Mouse (Mus musculus) liver, embryonic 11.5 days (tissue): ENCODE measurements around the gene Gm12185. TPM values are rescaled to one million over a fixed set of nuclear protein-coding genes. Genes with fewer than 3 reads are reported as not detected.
"Not testable (repeated sequence)": the region's sequence is repeated elsewhere in the genome, so short reads cannot be mapped to it uniquely, and the experiment has no call there.

Experiments
- ATAC-seq: fragments of 200-750 bp; cut with Nextera tagmentation; replicated peaks from 2 replicates; pipeline ENCODE4 v1.8.0; 2017; ENCODE audit warnings: moderate number of reproducible peaks, mild to moderate bottlenecking, moderate TSS enrichment, moderate library complexity; ENCODE audit not compliant: low FRiP score
- DNase-seq: peaks from one replicate; pipeline ENCODE4 v3.0.0-alpha.2; 2017; ENCODE audit warnings: low spot score
- H3K27ac ChIP-seq: fragments of 300-500 bp; sonication (generic); 2 replicates; pipeline ENCODE4 v1.5.1; 2014; ENCODE audit warnings: mild to moderate bottlenecking, low read depth, low read length, control low read depth
- H3K27me3 ChIP-seq: fragments of 300-500 bp; sonication (generic); replicated peaks from 2 replicates; pipeline ENCODE4 v1.6.1; 2014; ENCODE audit warnings: low read length, mixed read lengths; ENCODE audit not compliant: control insufficient read depth, insufficient read depth
- H3K36me3 ChIP-seq: fragments of 300-500 bp; sonication (generic); 2 replicates; pipeline ENCODE4 v1.6.1; 2014; ENCODE audit warnings: mild to moderate bottlenecking, low read length, moderate library complexity, mixed read lengths; ENCODE audit not compliant: control insufficient read depth, insufficient read depth
- H3K4me1 ChIP-seq: fragments of 300-500 bp; sonication (generic); replicated peaks from 2 replicates; pipeline ENCODE4 v1.6.1; 2014; ENCODE audit warnings: low read length, mixed read lengths; ENCODE audit not compliant: control insufficient read depth, insufficient read depth
- H3K4me2 ChIP-seq: fragments of 300-500 bp; sonication (generic); 2 replicates; pipeline ENCODE4 v1.6.1; 2014; ENCODE audit warnings: mild to moderate bottlenecking, control low read depth, moderate library complexity
- H3K4me3 ChIP-seq: fragments of 300-500 bp; sonication (generic); 2 replicates; pipeline ENCODE4 v1.5.1; 2014; ENCODE audit warnings: low read depth, low read length, control low read depth
- H3K9ac ChIP-seq: fragments of 300-500 bp; sonication (generic); 2 replicates; pipeline ENCODE4 v1.6.1; 2014; ENCODE audit warnings: low read depth, low read length, control low read depth
- H3K9me3 ChIP-seq: fragments of 300-500 bp; sonication (generic); 2 replicates; pipeline ENCODE4 v1.6.1; 2016; ENCODE audit warnings: low read length, inconsistent platforms, mixed read lengths; ENCODE audit not compliant: control insufficient read depth
- WGBS: fragments of 180-500 bp; shearing (Covaris S2); extraction: QIAGEN DNeasy Blood & Tissue Kit; methylation state at CpG from one replicate; pipeline ENCODE4 v1.1.7; 2014; 5-methylcytosine and 5-hydroxymethylcytosine counted together
- polyA plus RNA-seq: library from polyadenylated mRNA; unstranded; fragments of >200 nt; fragmentation: Nextera tagmentation; extraction: Ambion mirVana; gene quantifications from 2 replicates; pipeline ENCODE4 v1.2.1, GENCODE M21; 2014

The Gm12185 gene
- polyA plus RNA-seq, 1 experiment from 2014 or later: not detected

DNA sequence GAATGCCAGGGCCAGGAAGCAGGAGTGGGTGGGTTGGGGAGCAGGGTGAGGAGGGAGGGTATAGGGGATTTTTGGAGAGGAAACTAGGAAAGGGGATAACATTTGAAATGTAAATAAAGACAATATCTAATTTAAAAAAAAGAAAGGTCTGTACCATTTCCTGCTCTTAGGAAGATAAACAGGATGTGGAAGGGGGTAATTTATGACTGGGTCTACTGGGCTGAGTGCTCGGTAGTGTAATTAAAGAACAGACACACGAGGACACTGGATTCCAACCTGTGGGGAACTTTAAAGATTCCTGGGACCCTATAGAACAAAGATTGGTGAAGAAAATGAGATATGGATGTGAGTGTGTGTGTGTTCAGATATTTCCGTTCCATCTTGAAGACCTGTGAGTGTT lies 9.2 kb downstream of the Gm12185 start:
- not testable (repeated sequence) for H3K4me1 ChIP-seq, H3K4me2 ChIP-seq, H3K27ac ChIP-seq, H3K36me3 ChIP-seq, H3K9ac ChIP-seq, H3K9me3 ChIP-seq, DNase-seq, H3K27me3 ChIP-seq, H3K4me3 ChIP-seq, ATAC-seq
- WGBS: no CpG with 5 or more reads among the region's 3 CpGs

DNA sequence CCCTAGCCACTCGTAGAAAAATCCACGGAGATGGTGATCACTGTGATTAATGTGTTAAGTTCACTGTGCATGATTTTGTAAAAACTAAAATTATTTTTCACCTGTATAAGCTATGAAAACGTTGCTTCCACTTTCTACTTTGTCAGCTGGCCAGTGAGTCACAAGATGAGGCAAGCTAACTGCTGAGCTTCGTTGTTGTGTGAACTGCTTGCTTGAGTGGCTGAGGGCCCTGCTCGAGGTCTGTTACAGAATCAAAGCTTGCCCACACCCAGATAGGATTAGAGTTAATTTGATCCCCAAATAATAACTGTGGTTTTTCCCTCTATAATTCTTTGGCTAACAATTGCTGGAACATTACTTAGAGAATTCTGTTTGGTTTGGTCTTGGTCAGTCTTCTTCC lies 12.0 kb downstream of the Gm12185 start:
- not testable (repeated sequence) for H3K27ac ChIP-seq, H3K36me3 ChIP-seq, H3K9me3 ChIP-seq, ATAC-seq, DNase-seq, H3K9ac ChIP-seq, H3K4me3 ChIP-seq, H3K4me1 ChIP-seq, H3K27me3 ChIP-seq, H3K4me2 ChIP-seq
- WGBS: no CpG with 5 or more reads among the region's 5 CpGs

DNA sequence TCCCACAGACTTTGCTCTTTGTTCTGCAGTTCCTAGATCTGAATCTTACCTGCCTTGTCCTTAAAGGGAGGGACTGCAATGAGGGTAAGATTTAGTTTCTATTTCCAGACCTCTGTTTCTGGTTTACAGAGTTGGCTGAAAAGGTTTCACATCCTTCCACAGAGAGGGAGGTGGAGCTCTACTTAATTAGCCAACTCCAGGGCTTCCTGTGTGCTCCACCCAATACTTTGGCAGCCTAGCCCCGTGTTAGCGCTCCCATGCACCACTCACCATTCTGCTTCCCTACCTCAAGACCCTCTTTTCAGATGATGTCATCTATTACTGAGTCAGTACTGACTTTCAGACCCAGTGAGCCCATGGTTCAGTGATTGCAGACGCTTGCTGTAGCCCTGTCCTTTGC lies 12.8 kb downstream of the Gm12185 start, which contains the start of gene 9930111J21Rik1:
Gene 9930111J21Rik1 (minus strand): TSS at position 148 of the 400 bp plus-strand sequence.
- not testable (repeated sequence) for H3K9me3 ChIP-seq, DNase-seq, H3K4me3 ChIP-seq, H3K4me2 ChIP-seq, H3K36me3 ChIP-seq, H3K27ac ChIP-seq, H3K9ac ChIP-seq, H3K27me3 ChIP-seq, H3K4me1 ChIP-seq, ATAC-seq
- WGBS: no CpG with 5 or more reads among the region's 3 CpGs

DNA sequence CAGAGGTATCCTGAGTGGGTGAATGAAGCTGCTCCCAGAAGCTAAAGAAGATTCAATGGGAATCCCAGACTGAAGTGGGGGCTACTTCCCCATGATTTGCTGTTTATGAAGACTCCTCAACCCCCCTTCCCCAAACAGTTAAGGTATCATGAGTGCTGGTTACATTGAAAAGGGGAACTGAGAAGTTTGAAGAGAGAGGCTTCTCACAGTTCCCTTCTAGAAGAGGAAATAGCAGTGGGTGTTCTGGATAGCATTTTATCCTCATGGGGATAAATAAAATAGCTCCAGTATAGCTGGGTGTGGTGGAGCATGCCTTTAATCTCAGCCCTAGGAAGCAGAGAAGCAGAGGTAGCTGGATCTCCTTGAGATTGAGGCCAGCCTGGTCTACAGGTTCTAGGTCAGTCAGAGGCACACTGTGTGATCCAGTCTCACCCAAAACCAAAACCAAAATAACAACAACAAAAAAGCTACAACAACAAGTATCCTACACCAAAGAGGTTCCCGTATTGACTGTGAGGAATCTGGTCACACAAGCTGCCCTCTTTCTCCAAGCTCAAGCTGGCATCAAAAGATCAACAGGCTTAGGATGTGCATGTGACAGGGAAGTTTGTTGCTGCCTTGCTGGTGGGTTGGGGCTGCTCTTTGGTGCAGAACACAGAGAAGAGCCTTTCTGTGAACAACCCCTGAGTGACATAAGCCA lies 13.6 kb downstream of the Gm12185 start, which contains the start of gene Olfr56:
Gene Olfr56 (plus strand): TSS at position 650 of the 700 bp plus-strand sequence.
- not testable (repeated sequence) for H3K27ac ChIP-seq, H3K27me3 ChIP-seq, DNase-seq, H3K4me2 ChIP-seq, H3K4me1 ChIP-seq, H3K4me3 ChIP-seq, ATAC-seq, H3K9ac ChIP-seq, H3K36me3 ChIP-seq, H3K9me3 ChIP-seq
- WGBS: no CpG with 5 or more reads among the region's 1 CpGs

DNA sequence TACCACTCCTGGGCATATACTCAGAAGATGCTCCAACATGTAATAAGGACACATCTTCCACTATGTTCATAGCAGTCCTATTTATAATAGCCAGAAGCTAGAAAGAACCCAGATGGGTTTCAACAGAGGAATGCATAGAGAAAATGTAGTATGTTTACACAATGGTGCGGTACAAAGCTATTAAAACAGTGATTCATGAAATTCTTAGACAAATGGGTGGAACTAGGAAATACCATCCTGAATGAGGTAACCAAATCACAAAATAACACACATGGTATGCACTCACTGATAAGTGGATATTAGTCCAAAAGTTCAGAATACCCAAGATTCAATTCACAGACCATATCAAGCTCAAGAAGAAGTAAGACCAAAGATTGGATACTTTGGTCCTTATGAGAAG lies 17.3 kb downstream of the Gm12185 start:
- H3K4me1 ChIP-seq, H3K36me3 ChIP-seq, H3K9me3 ChIP-seq, H3K4me3 ChIP-seq, ATAC-seq, H3K9ac ChIP-seq, H3K27me3 ChIP-seq, DNase-seq, H3K4me2 ChIP-seq, H3K27ac ChIP-seq: not testable (repeated sequence)
- no CpG with 5 or more reads among the region's 1 CpGs for WGBS

DNA sequence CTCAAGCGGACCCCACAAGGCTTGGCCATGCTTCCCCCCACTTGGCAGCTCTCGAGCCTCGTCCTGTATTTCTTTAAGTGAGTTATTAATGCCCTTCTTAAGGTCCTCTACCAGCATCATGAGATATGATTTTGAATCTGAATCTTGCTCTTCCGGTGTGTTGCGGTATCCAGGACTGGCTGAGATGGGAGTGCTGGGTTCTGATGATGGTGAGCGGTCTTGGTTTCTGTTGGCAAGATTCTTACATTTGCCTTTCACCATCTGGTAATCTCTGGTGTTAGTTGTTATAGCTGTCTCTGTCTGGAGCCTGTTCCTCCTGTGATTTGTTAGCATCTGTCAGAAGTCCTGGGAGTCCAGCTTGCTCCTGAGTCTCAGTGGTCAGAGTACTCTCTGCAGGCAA lies 45.9 kb downstream of the Gm12185 start, which contains the start of gene Psme2b:
Gene Psme2b (minus strand): TSS at position 101 of the 400 bp plus-strand sequence.
- not testable (repeated sequence) for H3K36me3 ChIP-seq, H3K9ac ChIP-seq, H3K27me3 ChIP-seq, H3K4me3 ChIP-seq, DNase-seq, H3K27ac ChIP-seq, H3K4me2 ChIP-seq, H3K9me3 ChIP-seq, H3K4me1 ChIP-seq, ATAC-seq
- WGBS: 88% methylated on average over 6 of the region's 6 CpGs

DNA sequence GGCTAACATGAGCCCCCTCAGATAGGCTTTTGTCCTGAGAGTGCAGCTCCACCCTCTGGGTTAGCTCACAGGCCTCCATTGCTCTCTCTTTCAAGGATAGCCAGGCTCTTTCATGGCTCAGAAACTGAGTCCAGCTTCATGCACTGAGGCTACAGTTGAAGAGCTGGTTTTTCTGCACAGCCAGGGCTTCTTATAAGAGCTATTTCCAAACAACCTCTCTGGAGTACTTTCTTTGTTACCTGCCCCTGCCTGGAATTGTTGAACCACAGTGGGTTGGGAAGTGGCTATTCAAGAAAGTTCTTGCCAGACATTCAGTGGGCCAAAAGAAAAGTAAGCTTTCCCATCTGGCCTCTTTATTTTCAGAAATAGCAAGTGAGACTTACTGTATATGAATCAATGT lies 52.7 kb downstream of the Gm12185 start:
- not testable (repeated sequence) for DNase-seq, H3K4me2 ChIP-seq, ATAC-seq, H3K9me3 ChIP-seq, H3K4me3 ChIP-seq, H3K27me3 ChIP-seq, H3K4me1 ChIP-seq, H3K36me3 ChIP-seq, H3K9ac ChIP-seq, H3K27ac ChIP-seq

DNA sequence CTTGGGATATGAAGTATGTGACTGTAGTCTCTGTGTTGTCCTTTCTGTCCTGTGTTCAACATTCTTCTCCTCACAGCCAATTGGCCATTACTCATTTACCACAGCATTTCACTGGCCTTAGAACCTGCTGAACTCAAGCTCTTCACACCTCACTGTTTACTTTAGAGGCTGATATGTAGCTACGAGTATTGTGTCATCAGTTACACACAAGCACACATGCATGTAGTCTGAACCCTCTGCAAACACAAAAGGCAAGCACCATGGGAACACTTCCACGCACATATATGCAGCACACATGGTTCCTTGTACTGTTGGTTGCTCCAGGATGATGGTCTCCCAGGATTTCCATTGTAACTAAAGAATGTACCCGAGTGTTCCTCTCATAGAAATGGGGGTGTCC lies 56.7 kb downstream of the Gm12185 start:
- not testable (repeated sequence) for H3K9me3 ChIP-seq, H3K36me3 ChIP-seq, DNase-seq, ATAC-seq, H3K27ac ChIP-seq, H3K4me3 ChIP-seq, H3K9ac ChIP-seq, H3K4me1 ChIP-seq, H3K4me2 ChIP-seq, H3K27me3 ChIP-seq
- no CpG with 5 or more reads among the region's 3 CpGs for WGBS

DNA sequence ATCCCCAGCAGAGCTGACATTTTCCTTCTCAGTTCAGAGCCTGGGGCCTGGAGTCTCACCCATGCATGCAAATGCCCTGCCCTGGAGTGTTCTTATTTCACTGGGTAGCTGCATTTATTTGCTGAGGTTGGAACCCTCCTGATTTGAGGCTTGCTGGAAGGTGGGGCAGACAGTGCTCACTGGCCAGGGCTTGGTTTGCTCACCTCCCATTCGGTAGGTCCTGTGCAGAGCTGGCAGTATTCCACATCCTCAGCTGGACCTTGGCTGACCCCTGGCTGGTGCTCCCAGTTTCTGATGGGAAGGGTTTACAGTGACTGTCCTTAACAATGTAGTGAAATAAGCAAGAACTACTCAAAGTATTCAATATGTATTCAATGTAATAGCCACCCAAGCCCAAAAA lies 58.1 kb downstream of the Gm12185 start:
- not testable (repeated sequence) for ATAC-seq, H3K4me1 ChIP-seq, H3K27ac ChIP-seq, DNase-seq, H3K36me3 ChIP-seq, H3K9ac ChIP-seq, H3K4me2 ChIP-seq, H3K4me3 ChIP-seq, H3K9me3 ChIP-seq, H3K27me3 ChIP-seq
- WGBS: 75% methylated on average over 1 of the region's 1 CpGs
